Mouse (Mus musculus) layer of hippocampus, postnatal 14 days (tissue): ENCODE results near the gene Olfr1395. TPM values are rescaled to one million over a fixed set of nuclear protein-coding genes. Genes with fewer than 3 reads are reported as not detected.

ENCODE experiments used
- DNase-seq, 2 experiments: peaks; one replicate each; pipeline ENCODE4 v3.0.0; 2021 to 2022; ENCODE audit warnings: low spot score in 2 of 2, mixed read lengths in 1 of 2
- long read RNA-seq, 2 experiments: library from polyadenylated mRNA; stranded (forward); transcript quantifications; one replicate each; pipeline ENCODE4 v2.0.0; 2021
- total RNA-seq, 2 experiments: library from RNA; stranded (reverse); gene quantifications; 2 replicates each; pipeline ENCODE4 v1.2.3; 2021

The Olfr1395 gene
- not detected for total RNA-seq
- long read RNA-seq, experiment 1: 0 reads
- long read RNA-seq, experiment 2: 0 reads

DNA sequence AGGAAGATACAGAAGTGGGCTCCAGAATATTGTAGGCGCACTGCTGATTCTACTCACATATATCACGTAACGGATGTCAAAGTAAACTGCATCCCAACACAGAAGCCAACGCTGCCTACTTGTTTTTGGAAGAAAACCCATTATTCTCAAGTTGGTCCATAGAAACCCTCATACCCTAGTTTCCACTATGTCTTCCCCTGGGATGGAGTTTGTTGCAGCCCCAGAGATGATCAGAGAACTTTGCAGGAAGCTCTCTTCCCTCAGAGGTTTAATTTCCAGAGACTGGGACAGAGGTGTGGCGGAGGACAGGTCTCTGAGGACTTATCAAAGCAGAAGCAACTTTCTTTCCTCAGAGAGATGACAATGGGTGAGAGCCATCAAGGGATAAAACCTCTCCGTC, at the start of gene Olfr1395:
Gene Olfr1395, plus strand, starts transcription at position 301 of the 400 bp plus-strand sequence.
- no peak for DNase-seq

- DNase-seq: no peak
Measured at GRCm38 (mm10) chr11:49092786-49093185, 49.3 kb upstream of the Olfr1395 start.

- DNase-seq: no peak
Measured at GRCm38 (mm10) chr11:49093861-49094660, 48.0 kb upstream of the Olfr1395 start.

DNA sequence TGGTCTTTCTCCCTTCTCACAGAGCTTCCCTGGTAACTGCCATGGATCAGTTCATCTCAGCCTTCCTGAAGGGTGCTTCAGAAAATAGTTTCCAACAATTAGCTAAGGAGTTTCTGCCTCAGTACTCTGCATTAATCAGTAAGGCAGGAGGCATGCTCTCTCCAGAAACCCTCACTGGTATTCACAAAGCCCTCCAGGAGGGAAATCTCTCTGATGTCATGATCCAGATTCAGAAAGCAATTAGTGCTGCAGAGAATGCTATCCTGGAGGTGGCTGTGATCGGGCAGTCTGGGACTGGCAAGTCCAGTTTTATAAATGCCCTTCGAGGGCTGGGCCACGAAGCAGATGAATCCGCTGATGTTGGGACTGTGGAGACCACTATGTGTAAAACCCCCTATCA, 46.7 kb upstream of the Olfr1395 start:
- DNase-seq: no peak

GRCm38 (mm10) chr11:49100409-49100808, 41.7 kb upstream of the Olfr1395 start:
- no peak for DNase-seq

DNA sequence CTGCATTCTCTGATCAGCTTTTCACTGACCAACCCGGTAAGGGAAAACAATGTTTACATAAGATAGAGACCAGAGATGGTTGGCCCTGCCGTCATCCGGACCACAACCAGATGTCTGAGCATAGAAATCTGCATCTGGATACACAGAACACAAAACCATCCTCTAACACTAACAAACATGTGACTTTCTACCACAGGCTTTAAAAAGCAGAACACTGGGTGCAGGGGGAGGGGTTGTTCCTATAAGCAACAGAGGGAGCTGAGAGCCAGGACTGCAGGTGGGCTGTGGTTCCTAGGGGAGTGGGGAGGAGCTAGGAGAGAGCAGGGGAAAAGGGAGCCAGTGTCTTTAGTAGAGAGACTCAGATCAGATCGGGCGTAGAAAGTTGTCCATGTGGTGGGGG, 40.6 kb upstream of the Olfr1395 start:
- no peak for DNase-seq

- peak; percentile 78 to 89 for DNase-seq
Measured at GRCm38 (mm10) chr11:49103047-49103693, 38.9 kb upstream of the Olfr1395 start.

DNA sequence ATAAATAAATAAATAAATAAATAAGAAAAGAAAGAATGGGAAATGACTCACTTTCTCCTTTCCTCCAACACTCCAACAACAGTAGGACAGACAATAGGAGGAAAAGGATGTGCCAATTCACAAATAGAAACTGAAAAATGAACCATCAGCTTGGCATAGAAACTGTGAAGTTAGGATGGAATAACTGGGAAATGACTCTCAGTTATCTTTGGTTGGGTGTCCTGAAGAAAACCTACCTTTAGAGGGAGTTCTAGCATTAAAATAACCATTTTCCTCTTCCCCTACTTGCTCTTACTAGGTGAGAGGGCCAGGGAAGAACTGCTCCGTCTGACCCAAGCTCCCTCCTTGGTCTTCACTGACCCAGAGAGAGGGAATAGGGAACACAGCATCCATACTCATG, 36.3 kb upstream of the Olfr1395 start:
- no peak for DNase-seq

DNA sequence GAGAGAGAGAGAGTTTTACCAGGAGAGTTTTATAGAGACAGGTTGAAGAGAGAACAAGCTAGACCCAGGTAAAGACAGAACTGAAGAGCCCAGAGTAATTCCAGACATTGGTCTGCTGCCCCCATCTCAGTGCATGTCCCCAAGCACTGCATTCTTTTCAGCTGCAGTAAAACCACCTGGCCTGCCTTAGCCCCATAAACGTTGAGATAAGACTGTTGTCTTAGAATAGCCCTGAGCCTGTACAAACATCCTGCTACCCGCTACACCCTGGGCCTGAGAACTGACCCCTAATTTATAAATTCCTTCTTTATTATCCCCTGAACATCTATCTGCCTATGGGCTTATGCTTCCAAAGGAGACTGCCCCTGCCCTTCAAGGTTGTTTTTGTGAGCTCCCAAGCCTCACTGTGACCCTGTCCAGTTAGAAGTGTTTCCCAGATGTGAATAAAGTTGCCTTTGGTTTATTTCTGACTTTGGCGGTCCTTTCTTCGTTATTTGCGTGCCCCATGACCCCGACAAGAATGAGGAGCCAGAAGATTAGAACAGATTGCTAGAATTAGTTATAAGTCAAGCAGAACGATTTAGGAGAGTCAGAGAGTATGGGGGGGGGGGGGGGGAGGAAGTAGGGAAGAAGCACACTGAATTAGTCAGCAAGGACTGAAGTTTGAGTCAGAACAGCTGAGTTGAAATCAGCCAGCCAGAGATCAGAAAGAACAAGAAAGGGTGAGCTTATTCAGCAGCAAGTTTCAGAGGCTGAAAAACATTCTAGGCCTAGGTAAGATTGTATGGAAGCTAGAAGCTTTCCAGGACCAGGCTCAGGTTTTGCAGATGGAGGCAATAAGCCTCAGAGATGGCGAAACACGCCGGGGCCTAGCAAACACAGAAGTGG, 34.2 kb upstream of the Olfr1395 start:
- DNase-seq: no peak

- no peak for DNase-seq
Measured at GRCm38 (mm10) chr11:49108833-49109232, 33.2 kb upstream of the Olfr1395 start.

DNA sequence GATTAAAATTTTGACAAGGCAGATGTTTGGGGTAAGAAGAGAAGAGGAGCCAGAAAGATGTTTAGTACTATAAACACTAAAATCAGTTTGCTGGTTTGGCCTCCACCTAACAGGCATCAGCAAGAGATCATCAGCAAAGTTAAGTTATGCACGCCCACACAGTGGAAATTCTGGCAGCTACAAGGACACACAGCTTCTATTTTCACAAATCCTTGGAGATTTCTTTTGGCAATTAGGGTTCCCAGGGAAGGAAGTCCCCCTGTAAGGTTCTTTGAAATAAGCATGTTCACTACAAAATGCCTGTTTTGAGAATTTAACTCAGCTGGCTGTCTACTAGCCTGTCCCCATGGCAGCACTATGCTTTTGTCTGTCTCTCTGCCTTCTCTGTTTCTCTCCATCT, 31.1 kb upstream of the Olfr1395 start:
- DNase-seq: no peak

DNA sequence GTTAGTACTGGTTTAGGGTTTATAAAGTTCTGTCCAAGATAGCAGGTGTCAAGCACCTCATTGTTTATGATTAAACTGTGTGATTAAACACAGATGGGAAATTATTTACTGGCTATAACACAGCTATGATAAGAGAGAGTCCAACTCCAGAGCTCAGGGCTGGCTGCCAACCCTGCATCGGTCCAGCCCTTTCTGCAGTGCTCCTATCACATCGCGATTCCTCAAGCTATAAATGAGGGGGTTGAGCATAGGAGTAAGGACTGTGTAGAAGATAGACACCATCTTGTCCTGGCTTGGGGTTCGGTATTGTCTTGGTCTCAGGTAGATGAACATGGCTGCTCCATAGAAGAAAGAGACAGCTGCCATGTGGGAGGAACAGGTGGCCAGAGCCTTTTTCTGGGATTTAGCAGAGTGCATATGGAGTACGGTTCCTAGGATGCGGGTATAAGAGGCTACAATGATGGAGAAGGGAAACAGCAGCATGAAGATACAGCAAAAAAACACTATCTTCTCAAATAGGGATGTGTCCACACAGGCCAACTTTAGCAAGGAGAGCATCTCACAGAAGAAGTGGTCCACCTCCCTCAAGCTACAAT, 29.4 kb upstream of the Olfr1395 start:
- peak in 1 of 2 experiments; percentile 8 for DNase-seq

- DNase-seq: no peak
Measured at GRCm38 (mm10) chr11:49114158-49114557, 27.9 kb upstream of the Olfr1395 start.

DNA sequence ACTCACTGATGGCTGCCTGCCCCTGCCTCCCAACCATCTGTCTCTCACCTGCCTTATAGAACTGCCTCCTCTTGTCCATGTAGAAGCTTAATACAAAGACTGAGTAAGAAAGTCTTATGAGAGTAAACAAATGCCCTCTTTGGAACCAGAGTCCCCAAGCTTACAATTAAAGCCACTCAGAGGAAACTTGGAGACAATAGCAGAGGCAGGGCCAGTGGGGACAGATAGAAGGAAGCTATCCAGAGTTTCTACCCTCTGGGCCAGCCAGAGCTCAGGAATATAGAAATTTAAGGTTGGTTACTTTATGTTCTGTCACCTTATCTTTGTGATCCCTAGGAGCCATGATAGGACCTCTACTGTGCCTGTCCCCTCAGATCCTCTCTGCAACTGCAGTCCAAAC, 27.3 kb upstream of the Olfr1395 start, which contains the start of gene Olfr1396:
Gene Olfr1396, minus strand, starts transcription at position 101 of the 400 bp plus-strand sequence.
- no peak for DNase-seq

- DNase-seq: no peak
Measured at GRCm38 (mm10) chr11:49119635-49120034, 22.4 kb upstream of the Olfr1395 start.

DNA sequence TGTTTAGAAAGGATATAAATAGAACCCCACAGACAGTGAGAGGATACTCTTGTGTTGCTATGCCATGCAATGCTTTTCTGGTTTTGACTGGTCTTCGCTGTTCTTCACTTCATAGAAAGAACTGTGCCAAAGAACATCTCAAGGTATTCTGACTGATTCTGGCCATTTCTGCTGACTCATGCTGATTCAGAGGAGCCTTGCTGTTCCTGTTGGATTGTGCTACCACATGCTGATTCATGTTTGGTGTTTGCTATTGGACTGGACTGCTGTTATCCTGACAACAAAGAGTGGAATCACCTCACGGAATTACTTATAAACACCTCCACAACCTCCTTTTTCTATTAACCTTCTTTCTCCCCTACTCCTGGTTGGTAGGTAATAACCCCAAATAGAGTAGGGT, 17.9 kb upstream of the Olfr1395 start:
- no peak for DNase-seq

DNA sequence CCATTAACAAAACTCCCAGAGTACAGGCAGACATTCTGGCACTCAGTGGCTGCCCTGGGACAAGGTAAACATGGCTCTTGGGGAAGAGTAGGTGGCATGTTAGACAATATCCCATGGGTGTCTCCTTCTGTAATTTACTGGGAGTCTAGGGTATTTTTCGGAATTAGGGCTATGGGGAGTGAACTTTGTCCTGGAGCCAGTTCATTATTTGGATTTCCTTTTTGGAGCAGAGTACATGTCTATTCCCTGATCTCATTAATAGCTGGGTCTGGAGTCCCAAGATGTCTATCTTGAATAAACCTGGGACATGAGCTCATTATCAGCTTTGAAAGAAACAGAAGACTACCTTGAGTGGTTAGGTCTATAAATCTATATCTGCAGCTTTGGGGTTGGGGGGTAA, 12.0 kb downstream of the Olfr1395 start, which contains the start of gene Olfr1394:
Gene Olfr1394, plus strand, starts transcription at position 301 of the 400 bp plus-strand sequence.
- DNase-seq: no peak

GRCm38 (mm10) chr11:49156821-49157814, 15.0 kb downstream of the Olfr1395 start:
- DNase-seq: no peak

DNA sequence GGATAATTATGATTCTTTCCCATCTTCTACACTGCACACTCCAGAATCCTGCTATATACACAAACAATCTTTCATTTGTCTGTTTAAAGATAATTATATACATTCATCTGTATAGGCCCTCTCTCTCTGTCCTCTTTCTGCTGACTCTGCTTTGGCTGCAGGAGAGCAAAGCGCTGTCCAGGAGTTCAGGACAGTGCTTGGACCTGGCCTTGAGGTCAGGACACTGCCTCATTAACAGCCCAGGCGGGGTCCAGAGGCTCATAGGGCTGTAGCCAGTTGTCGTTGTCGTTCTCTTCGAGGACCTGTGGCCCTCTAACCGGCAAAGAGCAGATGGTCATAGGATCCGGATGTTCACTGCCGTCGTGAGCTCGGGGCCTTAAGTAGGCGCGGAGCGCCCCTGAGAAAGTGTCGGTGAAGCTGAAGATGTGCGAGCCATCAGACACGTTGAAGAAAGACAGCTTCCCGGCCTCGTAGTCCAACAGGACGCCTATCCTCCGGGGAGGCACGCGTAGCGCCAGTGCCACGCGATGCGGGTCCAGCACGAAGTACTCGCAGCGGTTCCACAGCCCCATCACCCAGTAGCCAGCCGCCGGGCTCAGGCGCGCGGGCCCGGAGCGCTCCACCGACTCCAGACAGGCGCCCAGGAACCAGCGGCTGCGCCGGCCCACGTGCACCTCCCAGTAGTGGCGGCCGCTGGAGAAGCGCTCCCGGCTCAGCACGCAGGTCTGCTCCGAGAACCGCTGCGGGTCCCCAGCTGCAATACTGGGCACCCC, 27.0 kb downstream of the Olfr1395 start:
- no peak for DNase-seq
